Mouse (Mus musculus) cerebellum, adult 2 months (tissue): Measurements from ENCODE around the gene Ifna6. TPM values are rescaled to one million over a fixed set of nuclear protein-coding genes. Genes with fewer than 3 reads are reported as not detected.

ENCODE experiments used
- DNase-seq, 2 experiments: peaks; one replicate each; pipeline ENCODE4 v3.0.0; 2021
- H3K27ac ChIP-seq: fragments of 200-500 bp; 2 replicates; pipeline ENCODE4 v1.5.1; 2012; ENCODE audit warnings: low read length, control low read depth, inconsistent platforms; ENCODE audit not compliant: insufficient read depth
- H3K27me3 ChIP-seq: fragments of 200-500 bp; 2 replicates; pipeline ENCODE4 v1.6.1; 2012; ENCODE audit warnings: inconsistent platforms, mild to moderate bottlenecking, low read length, moderate library complexity; ENCODE audit not compliant: control insufficient read depth, insufficient read depth
- H3K4me1 ChIP-seq: fragments of 200-500 bp; 2 replicates; pipeline ENCODE4 v1.6.1; 2011; ENCODE audit warnings: low read length; ENCODE audit not compliant: control insufficient read depth, insufficient read depth
- H3K4me3 ChIP-seq: fragments of 200-500 bp; replicated peaks from 2 replicates; pipeline ENCODE3; 2011; ENCODE audit warnings: mild to moderate bottlenecking, low read depth, low read length, control low read depth; ENCODE audit not compliant: insufficient read depth
- CTCF ChIP-seq: fragments of 200-500 bp; IDR thresholded peaks from 2 replicates; pipeline ENCODE4 v1.5.1; 2011; ENCODE audit warnings: low read depth, mild to moderate bottlenecking, control low read depth, low read length, moderate library complexity, borderline replicate concordance; ENCODE audit not compliant: insufficient read depth
- POLR2A ChIP-seq: fragments of 200-500 bp; IDR thresholded peaks from 2 replicates; pipeline ENCODE4 v1.6.1; 2011; ENCODE audit warnings: low read length, control low read depth, borderline replicate concordance; ENCODE audit not compliant: insufficient read depth
- WGBS: fragments of 180-500 bp; shearing (Covaris S2); methylation state at CpG from one replicate; pipeline ENCODE4 v1.1.7; 2018; 5-methylcytosine and 5-hydroxymethylcytosine counted together
- polyA plus RNA-seq: library from polyadenylated mRNA; depleted of rRNA; stranded (reverse); fragments of >200 nt; gene quantifications from 2 replicates; pipeline ENCODE4 v1.2.3, GENCODE M21; 2012

Ifna6 gene
- polyA plus RNA-seq, 1 experiment: not detected

- H3K27me3 ChIP-seq: no peaks in the 10 kb centered on the region
- TF ChIP-seq POLR2A (no peak), CTCF (no peak)
- no peak within 1 kb of the TSS for H3K27ac ChIP-seq
- no peak within 1 kb of the TSS for H3K4me3 ChIP-seq
- H3K4me1 ChIP-seq: no peaks in the 10 kb centered on the region
- DNase-seq: no peak
- 37% methylated on average over 2 of the region's 2 CpGs for WGBS
These were observed 14.3 kb downstream of the Ifna6 start, which contains the start of gene Ifna4 for GRCm38 (mm10) chr4:88841438-88841911. Ifna4 (plus strand) TSS chr4:88841861.

GRCm38 (mm10) chr4:88845334-88845733 is 18.1 kb downstream of the Ifna6 start:
- DNase-seq: no peak
- TF ChIP-seq POLR2A (no peak), CTCF (no peak)
- Histone ChIP-seq H3K27ac (no peak overlapping the region), H3K27me3 (no peaks in the 10 kb centered on the region), H3K4me1 (no peaks in the 10 kb centered on the region), H3K4me3 (no peak overlapping the region)
- 47% methylated on average over 2 of the region's 2 CpGs for WGBS

GRCm38 (mm10) chr4:88849698-88850097 is 22.5 kb downstream of the Ifna6 start, which contains the start of gene Ifna1:
Ifna1 (plus strand) TSS chr4:88850087.
- Histone ChIP-seq H3K4me1 (no peaks in the 10 kb centered on the region), H3K27me3 (no peaks in the 10 kb centered on the region), H3K27ac (no peak within 1 kb of the TSS), H3K4me3 (no peak within 1 kb of the TSS)
- DNase-seq: no peak
- 91% methylated on average over 1 of the region's 1 CpGs for WGBS
- TF ChIP-seq CTCF: no peak
- TF ChIP-seq POLR2A: no peak

GRCm38 (mm10) chr4:88851026-88851763 is 24.0 kb downstream of the Ifna6 start:
- H3K27ac ChIP-seq: no peak overlapping the region
- TF ChIP-seq CTCF: no peak
- TF ChIP-seq POLR2A: no peak
- H3K4me1 ChIP-seq: no peaks in the 10 kb centered on the region
- DNase-seq: no peak
- 40% methylated on average over 4 of the region's 4 CpGs for WGBS
- H3K4me3 ChIP-seq: no peak overlapping the region
- no peaks in the 10 kb centered on the region for H3K27me3 ChIP-seq

GRCm38 (mm10) chr4:88859214-88859613 is 32.0 kb downstream of the Ifna6 start:
- DNase-seq: no peak
- Histone ChIP-seq H3K27ac (no peak overlapping the region), H3K4me3 (no peak overlapping the region), H3K4me1 (no peaks in the 10 kb centered on the region), H3K27me3 (no peaks in the 10 kb centered on the region; the same call in 1 of the 2 replicates)
- TF ChIP-seq CTCF: no peak
- TF ChIP-seq POLR2A: no peak

GRCm38 (mm10) chr4:88863309-88863708 is 36.1 kb downstream of the Ifna6 start:
- 13% methylated on average over 7 of the region's 7 CpGs for WGBS
- Histone ChIP-seq H3K4me1 (no peaks in the 10 kb centered on the region), H3K27me3 (no peaks in the 10 kb centered on the region; the same call in 1 of the 2 replicates), H3K4me3 (no peak overlapping the region), H3K27ac (no peak overlapping the region)
- no peak for DNase-seq
- TF ChIP-seq POLR2A (no peak), CTCF (no peak)

- TF ChIP-seq CTCF: no peak
- no peak for TF ChIP-seq POLR2A
- 82% methylated on average over 9 of the region's 9 CpGs for WGBS
These were observed 37.4 kb downstream of the Ifna6 start for GRCm38 (mm10) chr4:88864599-88864998.

GRCm38 (mm10) chr4:88865011-88865569 is 37.9 kb downstream of the Ifna6 start:
- no peak overlapping the region for H3K4me3 ChIP-seq
- H3K27me3 ChIP-seq: no peaks in the 10 kb centered on the region; the same call in 1 of the 2 replicates
- TF ChIP-seq POLR2A (no peak), CTCF (no peak)
- no peak overlapping the region for H3K27ac ChIP-seq
- 70% methylated on average over 6 of the region's 6 CpGs for WGBS
- no peaks in the 10 kb centered on the region for H3K4me1 ChIP-seq
- DNase-seq: no peak

More at GRCm38 (mm10) chr4:88864599-88864998, 37.4 kb downstream of the Ifna6 start:
- no peaks in the 10 kb centered on the region for H3K4me1 ChIP-seq
- H3K4me3 ChIP-seq: no peak overlapping the region
- no peak overlapping the region for H3K27ac ChIP-seq
- H3K27me3 ChIP-seq: no peaks in the 10 kb centered on the region; the same call in 1 of the 2 replicates
- DNase-seq: no peak
